In genomic region chr9:43457736-43458135, GRCm38 (mm10) we compare ENCODE assay signal across 20 mouse cellular contexts.
DNase-seq lines count a peak whose midpoint lies in the region; ATAC-seq lines count a peak whose summit lies in the region.
"Had no signal": no experiment of that assay in that cellular context is flagged by ENCODE, and none has a peak within 500 bp of the region (broad histone marks: within the 10 kb centered on the region; RNA-seq: fewer than 3 reads in every experiment).

No protein-coding gene starts in this region.

- H3K4me2 ChIP-seq in forebrain, embryonic 14.5 days (ENCODE audit: low read length) = no peak overlapping the region
- H3K4me2 ChIP-seq: embryonic facial prominence, embryonic 12.5 days; intestine, embryonic 15.5 days; midbrain, embryonic 12.5 days had no signal

- WGBS in heart, embryonic 10.5 days = 87% methylated on average over 2 of the region's 2 CpGs
- WGBS in forebrain, embryonic 14.5 days = 90% methylated on average over 2 of the region's 2 CpGs

- peak; percentile 49 for DNase-seq in adrenal gland, adult 8-10 months
- DNase-seq in adrenal gland, postnatal 10 days = no peak
- peak; percentile 22 to 60 for DNase-seq in heart, adult 18-20 months
- DNase-seq in heart, embryonic 10.5 days (ENCODE audit: low spot score) = no peak
- peak; percentile 35 for DNase-seq in kidney, adult 8-10 months
- no peak for DNase-seq in kidney, postnatal 10 days
- peak; percentile 11 to 28 for DNase-seq in heart, postnatal 36 days
- DNase-seq in forebrain, embryonic 14.5 days (ENCODE audit: low spot score) = no peak
- DNase-seq: cerebellum, adult 18-20 months; cerebellum, postnatal 14 days; thymus, adult 18-20 months; thymus, postnatal 36 days had no signal

- no peak overlapping the region for H3K27ac ChIP-seq in heart, embryonic 10.5 days
- no peak overlapping the region for H3K27ac ChIP-seq in forebrain, embryonic 14.5 days (ENCODE audit: low read depth, low read length)
- H3K27ac ChIP-seq: embryonic facial prominence, embryonic 12.5 days; hindbrain, embryonic 10.5 days; intestine, embryonic 15.5 days; layer of hippocampus, adult 2 months; midbrain, embryonic 12.5 days had no signal

- H3K9ac ChIP-seq in forebrain, embryonic 14.5 days (ENCODE audit: low read length) = no peak overlapping the region
- H3K9ac ChIP-seq: embryonic facial prominence, embryonic 12.5 days; intestine, embryonic 15.5 days; midbrain, embryonic 12.5 days had no signal

- peaks cover 7% of the 10 kb centered on the region; the same call in 1 of the 2 replicates for H3K4me1 ChIP-seq in heart, embryonic 10.5 days
- 0 out of 2 replicates have a peak, but pooled peaks cover under 1% of the 10 kb centered on the region for H3K4me1 ChIP-seq in forebrain, embryonic 14.5 days (ENCODE audit: control insufficient read depth, insufficient read depth, low read length)

- ATAC-seq in forebrain, embryonic 14.5 days = no peak
- ATAC-seq: CD4-positive, CD25-positive, alpha-beta regulatory T cell, adult 4 months; hindbrain, embryonic 16.5 days; intestine, embryonic 15.5 days; lung, postnatal 0 days had no signal

- no peaks in the 10 kb centered on the region for H3K9me3 ChIP-seq in heart, embryonic 10.5 days
- no peaks in the 10 kb centered on the region for H3K9me3 ChIP-seq in forebrain, embryonic 14.5 days (replicated peaks; ENCODE audit: control insufficient read depth, low read length)
- H3K9me3 ChIP-seq: embryonic facial prominence, embryonic 12.5 days; hindbrain, embryonic 10.5 days; intestine, embryonic 15.5 days; midbrain, embryonic 12.5 days had no signal

- intact Hi-C loops in heart, postnatal 36 days (cut with DNase I) = no loop called here

- no peak overlapping the region for H3K4me3 ChIP-seq in heart, embryonic 10.5 days
- no peak overlapping the region for H3K4me3 ChIP-seq in forebrain, embryonic 14.5 days (ENCODE audit: low read depth, low read length)
- H3K4me3 ChIP-seq: embryonic facial prominence, embryonic 12.5 days; hindbrain, embryonic 10.5 days; intestine, embryonic 15.5 days; layer of hippocampus, adult 2 months; midbrain, embryonic 12.5 days had no signal

- no peaks in the 10 kb centered on the region for H3K36me3 ChIP-seq in heart, embryonic 10.5 days
- no peaks in the 10 kb centered on the region for H3K36me3 ChIP-seq in forebrain, embryonic 14.5 days (ENCODE audit: control insufficient read depth, insufficient read depth, low read length)
- H3K36me3 ChIP-seq: embryonic facial prominence, embryonic 12.5 days; hindbrain, embryonic 10.5 days; intestine, embryonic 15.5 days; midbrain, embryonic 12.5 days had no signal

- H3K27me3 ChIP-seq in heart, embryonic 10.5 days (ENCODE audit: insufficient read depth, poor library complexity, severe bottlenecking) = peaks cover 43% of the 10 kb centered on the region
- peaks cover 13% of the 10 kb centered on the region; the same call in 1 of the 2 replicates for H3K27me3 ChIP-seq in forebrain, embryonic 14.5 days (replicated peaks; ENCODE audit: control insufficient read depth, insufficient read depth, low read length)

Comparison
In these comparisons a context has a peak if more than half of its experiments do, and no peak if none do; other contexts are left out.
1. DNase-seq: peak in adrenal gland, adult 8-10 months (single experiment), heart, adult 18-20 months (2 of 2), kidney, adult 8-10 months (2 of 2) and heart, postnatal 36 days (2 of 2); none in adrenal gland, postnatal 10 days (single experiment), heart, embryonic 10.5 days (single experiment), kidney, postnatal 10 days (single experiment) and forebrain, embryonic 14.5 days (single experiment).